Mouse (Mus musculus): Measurements from ENCODE around the gene Tfpt.
"Not testable (repeated sequence)": the region's sequence is repeated elsewhere in the genome, so short reads cannot be mapped to it uniquely, and the experiment has no call there.

Tfpt gene

DNA sequence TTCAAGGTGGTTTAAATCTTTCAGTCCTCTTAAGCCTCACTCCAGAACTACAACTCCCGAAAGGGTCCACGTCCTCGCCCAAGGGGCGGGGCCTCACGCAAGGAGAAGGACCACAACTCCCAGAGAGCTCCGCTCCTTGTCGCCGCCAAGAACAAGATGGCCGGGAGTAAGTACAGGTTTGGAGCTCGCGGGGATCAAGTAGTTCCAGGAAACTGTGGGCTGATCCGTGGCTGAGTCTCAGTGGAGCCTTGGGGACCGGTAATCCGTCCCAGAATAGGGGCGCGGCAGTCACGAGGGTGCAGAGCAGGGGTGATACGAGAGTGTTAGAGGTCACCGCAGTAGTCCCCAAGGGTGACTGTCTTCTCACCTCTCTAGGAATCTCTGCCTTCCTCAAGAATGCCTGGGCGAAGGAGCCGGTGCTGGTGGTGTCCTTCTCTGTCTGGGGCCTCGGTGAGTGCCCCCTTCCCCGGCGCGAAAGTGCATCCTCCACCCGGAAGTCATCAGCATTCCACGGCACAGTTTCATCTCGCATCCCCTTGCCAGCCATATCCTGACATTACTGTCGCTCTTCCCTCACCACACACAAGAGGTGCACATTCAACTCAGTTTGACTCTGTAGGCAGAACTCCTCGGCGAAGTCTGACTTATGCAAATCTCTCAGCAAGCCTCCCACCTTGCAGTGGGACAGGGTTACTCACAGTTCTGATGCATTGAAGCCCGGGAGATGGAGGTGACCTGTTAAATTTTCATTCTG lies 12.3 kb downstream of the Tfpt start, which contains the start of gene Ndufa3:
Gene Ndufa3 (plus strand): TSS at position 132 of the 754 bp plus-strand sequence.
- DNase-seq (ENCODE audit: extremely low spot score, low read depth, low spot score), result peak; percentile 89

DNA sequence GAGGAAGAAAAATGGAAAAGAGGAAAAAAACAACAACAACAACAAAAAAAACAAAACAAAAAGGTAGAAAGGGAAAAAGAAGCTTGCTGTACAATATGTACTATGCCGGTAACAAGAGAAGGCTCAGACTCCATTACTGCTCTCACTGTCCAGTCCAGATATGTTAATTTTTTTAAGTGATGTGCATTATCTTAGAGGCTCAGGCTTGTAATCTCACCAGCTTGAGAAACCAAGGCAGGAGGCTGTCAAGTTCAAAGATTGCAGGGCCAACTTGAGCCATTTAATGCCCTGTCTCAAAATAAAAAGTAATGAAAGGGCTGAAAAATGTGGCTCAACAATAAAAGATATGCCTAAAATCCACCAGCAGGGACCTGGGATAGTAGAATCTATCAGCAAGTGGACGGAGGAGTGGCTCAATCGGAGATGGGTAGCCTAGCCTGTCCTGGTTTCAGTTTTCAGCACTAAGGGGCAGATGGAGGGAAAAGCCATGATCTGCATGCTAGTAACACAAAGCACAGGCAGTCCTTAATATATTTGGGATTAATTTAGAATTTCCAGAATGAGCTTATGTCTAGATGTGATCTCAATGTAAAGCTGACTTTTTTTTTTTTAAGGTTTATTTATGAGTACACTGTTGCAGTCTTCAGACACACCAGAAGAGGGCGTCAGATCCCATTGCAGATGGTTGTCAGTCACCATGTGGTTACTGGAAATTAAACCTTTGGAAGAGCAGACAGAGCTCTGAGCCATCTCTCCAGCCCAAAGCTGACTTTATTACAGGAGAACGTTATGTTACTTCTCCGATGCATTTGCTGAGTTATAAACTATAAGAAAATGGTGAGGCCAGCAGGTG lies 13.1 kb downstream of the Tfpt start:
- no peak for DNase-seq (ENCODE audit: extremely low spot score, low read depth, low spot score)

DNA sequence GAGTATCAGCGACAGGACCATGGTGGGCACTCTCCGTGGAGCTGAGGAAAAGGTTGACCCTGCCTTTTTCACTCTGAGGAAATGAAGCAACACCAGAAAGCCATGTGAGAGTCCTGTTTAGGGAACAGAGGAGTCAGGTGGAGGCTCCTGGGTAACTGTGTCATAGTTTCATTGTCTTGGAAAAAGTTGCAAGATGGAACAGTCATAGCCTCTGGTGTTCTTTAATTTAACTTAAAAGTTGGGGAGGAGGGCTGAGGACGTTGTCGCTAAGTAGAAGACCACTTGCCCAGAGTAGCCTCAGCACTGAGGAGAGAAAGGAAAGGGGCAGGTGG lies 13.7 kb downstream of the Tfpt start, which contains the start of gene Oscar:
Gene Oscar (minus strand): TSS at position 101 of the 332 bp plus-strand sequence.
- DNase-seq (ENCODE audit: extremely low spot score, low read depth, low spot score), result no peak

DNA sequence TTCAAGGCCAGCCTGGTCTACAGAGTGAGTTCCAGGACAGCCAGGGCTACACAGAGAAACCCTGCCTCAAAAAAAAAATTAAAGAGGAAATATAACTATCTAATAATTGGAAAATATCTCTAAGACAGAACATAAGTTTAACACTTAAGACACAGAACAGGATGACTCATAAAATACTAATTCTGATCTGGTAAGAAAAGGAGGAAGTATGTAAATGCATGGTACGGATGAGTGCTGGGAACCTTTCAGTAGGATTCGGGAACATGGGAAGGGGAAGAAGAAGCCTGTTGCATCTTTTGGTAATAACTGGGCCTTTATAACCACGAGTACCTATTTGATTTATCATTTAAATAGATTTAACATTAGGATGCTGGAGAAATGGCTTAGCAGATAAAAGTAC lies 15.7 kb downstream of the Tfpt start:
- DNase-seq (ENCODE audit: extremely low spot score, low read depth, low spot score), result no peak

DNA sequence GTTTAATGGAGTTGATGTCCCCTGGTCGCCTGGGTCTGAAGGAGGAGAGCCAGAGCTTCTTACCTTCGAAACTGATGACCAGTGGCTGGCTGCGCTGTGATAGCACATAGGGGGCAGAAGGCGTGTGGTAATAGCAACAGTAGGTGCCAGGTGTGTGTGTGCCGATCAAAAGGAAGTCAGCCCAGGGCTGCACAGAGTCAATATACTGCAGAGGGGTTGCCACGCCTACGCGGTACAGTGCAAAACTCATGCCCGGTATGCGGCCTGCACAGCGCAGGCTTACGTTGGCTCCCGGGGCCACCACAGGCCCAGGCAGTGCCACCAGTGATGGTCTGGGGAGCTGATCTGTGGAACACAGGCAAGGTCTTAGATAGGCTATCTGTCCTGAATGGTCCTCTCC lies 18.7 kb downstream of the Tfpt start:
- no peak for DNase-seq (ENCODE audit: extremely low spot score, low read depth, low spot score)

DNA sequence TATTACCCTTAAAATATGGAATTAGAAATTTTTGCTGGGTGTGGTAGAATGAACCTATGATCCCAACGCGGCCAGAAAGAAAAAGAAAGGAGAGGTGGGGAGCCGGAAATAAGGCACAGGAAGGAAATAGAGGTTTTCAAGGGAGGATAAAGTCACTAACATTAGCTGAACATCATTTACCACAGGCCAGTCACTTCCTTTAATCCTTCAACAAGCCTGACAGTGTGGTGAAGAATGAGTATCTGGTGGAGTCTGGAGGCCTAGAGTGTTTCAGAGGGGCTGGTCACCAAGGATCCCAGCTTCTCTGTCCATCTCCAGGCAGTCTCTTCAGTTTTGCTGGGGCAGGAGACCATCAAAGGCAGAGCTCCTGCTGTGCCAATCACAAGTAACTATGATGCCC lies 19.3 kb downstream of the Tfpt start:
- DNase-seq (ENCODE audit: extremely low spot score, low read depth, low spot score), result no peak

DNA sequence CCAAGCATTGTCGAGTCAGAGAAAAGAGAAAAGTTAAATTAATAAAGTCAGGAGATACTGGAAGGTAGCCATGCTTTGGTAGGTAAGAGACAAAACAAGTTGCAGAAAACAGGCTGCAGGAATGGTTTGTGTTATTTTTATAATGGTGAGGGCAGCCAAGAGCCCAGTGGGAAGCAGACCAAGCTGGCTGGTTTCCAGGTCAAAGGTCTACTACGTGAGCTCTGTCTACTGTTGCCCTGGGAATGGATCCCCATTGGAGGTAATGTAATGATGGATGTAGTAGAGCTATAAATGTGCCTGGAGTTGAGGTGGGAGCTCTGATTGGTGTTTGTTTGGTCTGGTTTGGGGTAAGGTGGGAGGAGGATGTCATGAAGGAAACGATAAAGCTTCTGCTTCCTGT lies 20.6 kb downstream of the Tfpt start:
- no peak for DNase-seq (ENCODE audit: extremely low spot score, low read depth, low spot score)

DNA sequence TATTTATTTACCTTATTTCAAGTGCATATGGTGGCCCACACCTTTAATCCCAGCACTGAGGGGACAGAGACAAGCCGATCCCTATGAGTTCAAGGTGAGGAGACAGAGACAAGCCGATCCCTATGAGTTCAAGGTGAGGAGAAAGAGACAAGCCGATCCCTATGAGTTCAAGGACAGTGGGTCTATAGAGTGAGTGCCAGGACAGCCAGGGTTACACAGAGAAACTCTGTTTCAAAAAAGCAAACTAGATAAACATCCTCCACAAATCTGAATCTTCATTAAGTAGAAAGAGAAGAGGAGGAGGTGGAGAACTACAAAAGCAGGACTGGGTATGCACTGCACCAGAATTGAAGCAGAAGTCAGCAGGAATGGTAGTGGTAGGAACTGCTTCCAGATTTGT lies 21.1 kb downstream of the Tfpt start:
- no peak for DNase-seq (ENCODE audit: extremely low spot score, low read depth, low spot score)

DNA sequence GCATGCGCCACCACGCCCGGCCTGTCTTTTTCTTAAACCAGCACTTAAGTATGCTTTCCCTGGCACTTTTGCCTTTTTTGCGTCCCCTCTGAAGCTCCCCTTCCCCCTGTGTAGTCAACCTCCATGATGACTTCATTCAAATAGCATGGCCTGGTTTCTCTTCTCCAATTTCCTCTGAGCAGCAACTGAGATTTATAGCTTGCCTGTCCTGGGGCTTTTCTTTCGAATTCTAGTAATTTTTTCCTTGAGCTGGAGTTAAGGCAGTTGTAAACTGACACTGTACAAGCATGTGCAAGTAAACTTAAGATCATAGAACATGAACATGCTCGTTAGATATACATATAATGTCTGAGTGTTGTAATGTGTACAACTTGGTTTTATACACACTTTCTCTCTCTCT lies 22.3 kb downstream of the Tfpt start:
- no peak for DNase-seq (ENCODE audit: extremely low spot score, low read depth, low spot score)

DNA sequence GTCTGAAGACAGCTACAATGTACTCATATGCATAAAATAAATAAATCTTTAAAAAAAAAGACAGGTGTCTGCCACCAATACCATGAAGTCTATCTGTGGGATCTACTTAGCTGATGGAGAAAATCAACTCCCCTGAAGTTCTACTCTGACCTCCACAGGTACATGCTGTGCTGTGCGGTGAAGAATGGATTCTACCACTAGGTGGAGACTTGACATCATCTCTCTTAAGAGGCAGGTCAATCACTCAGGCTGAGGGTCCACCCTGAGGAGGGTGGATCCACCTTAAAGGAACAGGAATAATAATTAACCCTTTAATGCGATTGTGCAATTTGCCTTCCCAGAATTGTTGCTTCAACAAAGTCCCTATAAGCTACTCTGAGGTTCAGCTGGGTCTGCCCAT lies 22.9 kb downstream of the Tfpt start:
- DNase-seq (ENCODE audit: extremely low spot score, low read depth, low spot score), result no peak

DNA sequence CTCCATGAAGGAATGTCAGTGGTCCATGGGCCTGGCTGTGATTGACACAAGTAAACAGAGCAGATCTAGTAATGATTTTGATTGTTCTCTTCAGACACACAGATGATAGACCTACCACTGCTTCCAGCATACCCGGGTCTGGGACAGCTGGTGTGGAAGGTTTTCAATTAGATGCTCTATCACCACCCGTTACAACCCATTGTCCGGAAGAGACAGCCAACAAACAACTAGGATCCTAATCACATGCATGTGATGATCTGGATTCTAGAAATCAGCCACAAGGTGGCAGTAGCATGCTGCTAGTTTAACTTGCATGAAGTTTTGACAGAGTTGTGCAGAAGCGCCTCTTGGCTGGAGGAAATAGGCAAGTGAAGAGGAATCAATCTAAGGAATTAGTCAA lies 28.6 kb downstream of the Tfpt start:
- DNase-seq (ENCODE audit: extremely low spot score, low read depth, low spot score), result peak; percentile 69

DNA sequence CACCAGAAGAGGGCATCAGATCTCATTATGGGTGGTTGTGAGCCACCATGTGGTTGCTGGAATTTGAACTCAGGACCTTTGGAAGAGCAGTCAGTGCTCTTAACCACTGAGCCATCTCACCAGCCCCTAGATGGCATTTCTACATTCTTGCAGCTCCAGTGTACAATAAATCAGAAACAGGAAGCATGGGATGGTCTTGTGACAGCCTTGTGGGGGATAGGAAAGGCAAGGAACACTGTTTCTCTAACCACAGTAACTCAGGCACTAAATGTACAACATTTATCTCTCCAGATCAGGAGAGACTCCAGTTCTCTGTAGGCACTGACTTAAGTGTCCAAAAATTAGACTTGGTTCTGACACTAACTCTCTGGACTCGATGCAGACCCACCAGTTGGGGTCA lies 32.0 kb downstream of the Tfpt start:
- not testable (repeated sequence) for DNase-seq (ENCODE audit: extremely low spot score, low read depth, low spot score)

DNA sequence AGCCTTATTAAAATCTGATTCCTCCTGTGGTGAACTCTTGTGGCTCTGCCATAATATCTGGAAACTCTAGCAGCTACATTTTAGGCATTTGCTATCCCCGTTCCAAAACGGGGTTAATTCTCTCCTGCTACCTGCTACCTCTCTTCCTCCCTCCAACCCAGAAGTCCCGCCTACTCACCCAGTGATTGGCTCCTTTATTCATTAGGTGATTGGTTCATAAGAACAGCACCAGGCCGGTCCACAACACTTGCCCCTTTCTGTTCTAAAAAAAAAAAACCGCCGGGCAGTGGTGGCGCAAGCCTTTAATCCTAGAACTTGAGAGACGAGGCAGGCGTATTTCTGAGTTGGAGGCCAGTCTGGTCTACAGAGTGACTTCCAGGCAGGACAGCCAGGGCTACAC lies 34.6 kb downstream of the Tfpt start:
- no peak for DNase-seq (ENCODE audit: extremely low spot score, low read depth, low spot score)

DNA sequence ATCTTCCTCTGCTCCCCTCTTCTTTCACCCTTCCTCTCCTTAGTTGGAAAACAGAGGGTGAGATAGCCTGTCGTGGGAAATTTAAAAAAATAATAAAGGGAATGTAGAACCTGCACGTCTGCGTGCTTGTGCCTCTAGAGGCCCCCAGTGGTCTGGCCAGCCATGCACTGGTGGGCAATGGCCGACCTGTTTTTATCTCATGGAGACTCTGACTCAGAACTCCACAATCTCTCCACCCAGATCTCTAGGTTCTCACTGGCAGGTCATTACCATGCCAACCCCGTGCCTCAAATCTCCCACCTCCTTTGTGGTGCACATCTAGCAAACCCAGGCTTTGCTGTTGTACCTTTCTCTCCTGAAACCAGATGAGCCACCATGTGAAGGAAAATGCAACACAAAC lies 35.0 kb downstream of the Tfpt start:
- no peak for DNase-seq (ENCODE audit: extremely low spot score, low read depth, low spot score)

DNA sequence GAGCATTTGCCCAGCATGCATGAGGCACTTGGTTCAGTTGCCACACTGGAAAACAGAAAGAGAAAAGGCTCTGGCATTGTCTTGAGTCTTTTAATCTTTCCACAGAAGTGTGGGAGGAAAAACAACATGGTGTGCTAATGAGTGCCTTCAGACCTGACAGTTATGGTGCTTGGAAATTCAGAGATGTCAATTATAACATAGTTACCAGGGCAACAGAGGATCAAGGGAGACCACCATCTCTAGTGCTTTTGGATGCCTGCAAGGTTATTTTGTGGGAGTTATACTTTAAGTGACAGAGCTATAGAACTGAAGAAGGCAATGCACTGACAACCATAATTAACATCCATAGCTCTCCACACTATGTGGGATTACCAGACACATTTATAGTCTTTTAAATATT lies 35.9 kb downstream of the Tfpt start:
- DNase-seq (ENCODE audit: extremely low spot score, low read depth, low spot score), result no peak

DNA sequence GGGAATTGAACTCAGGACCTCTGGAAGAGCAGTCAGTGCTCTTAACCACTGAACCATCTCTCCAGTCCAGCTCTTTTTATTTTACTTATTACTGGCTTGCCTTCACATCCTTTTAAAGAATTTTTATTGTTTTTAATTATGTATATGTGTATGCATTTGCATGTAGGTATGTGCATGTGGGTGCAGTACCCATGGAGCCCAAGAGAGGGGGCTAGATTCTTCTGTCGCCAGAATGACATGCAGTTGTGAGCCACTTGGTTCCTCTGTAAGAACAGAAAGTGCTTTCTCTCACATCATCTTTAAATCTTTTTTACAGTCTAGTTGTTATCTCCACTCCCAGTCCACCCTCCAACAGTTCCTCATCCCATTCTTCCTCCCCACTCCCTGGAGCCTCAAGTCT lies 38.2 kb downstream of the Tfpt start:
- no peak for DNase-seq (ENCODE audit: extremely low spot score, low read depth, low spot score)

DNA sequence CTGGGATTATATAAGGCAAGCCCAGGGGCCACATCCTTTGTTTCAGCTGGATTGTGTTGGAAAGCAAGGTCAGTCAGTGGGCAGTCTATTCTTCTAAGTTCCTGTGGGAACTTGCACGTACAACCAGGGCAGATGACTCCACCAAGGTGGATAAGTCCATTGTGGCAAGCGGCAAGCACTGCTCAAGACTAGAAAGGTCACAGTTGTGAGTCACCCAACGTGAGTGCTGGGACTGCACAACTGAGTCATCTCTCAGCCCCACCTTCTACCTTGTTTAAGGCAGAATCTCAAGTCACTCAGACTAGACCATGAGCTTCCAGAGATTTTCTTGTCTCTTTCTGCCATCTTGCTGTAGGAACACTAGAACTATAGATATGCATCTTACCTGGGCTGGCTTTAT lies 39.2 kb downstream of the Tfpt start:
- no peak for DNase-seq (ENCODE audit: extremely low spot score, low read depth, low spot score)

DNA sequence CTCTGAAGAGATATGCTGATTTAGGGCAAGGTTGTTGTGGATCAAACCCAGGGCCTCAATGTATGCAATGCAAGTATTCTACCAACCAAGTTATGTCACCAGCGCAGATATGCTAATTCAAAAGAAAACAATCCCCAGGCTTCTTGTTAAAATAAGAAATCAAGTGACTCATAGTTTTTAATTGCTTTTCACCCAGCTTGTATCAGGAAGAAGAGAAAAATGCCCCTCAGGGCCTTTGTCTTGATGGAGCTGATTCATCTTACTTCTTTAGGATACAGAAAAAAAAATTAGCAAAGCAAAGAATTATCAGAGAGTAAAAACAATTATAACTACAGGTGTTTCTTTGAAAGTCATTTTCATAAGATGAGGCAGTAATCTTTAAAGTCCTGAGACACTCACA lies 42.4 kb downstream of the Tfpt start:
- DNase-seq (ENCODE audit: extremely low spot score, low read depth, low spot score), result no peak

DNA sequence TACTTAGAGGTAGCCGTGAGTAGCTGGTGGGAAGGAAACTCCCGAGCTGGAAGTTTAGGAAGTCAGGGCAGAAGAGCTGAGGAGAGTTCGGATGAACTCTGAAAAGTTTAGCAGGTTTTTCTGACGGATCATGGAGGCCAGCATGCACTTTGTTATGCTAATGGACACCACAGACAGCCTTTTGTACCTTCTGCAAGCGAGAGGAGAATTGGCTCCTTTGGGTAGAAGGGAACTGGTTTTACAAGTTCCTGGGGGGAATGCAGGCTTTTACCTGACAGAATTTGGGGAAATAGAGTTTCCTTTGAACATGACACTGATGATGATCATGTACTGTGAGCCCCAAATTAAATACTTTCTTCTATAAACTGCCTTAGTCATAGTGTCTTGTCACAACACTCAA lies 43.5 kb downstream of the Tfpt start:
- DNase-seq (ENCODE audit: extremely low spot score, low read depth, low spot score), result no peak

DNA sequence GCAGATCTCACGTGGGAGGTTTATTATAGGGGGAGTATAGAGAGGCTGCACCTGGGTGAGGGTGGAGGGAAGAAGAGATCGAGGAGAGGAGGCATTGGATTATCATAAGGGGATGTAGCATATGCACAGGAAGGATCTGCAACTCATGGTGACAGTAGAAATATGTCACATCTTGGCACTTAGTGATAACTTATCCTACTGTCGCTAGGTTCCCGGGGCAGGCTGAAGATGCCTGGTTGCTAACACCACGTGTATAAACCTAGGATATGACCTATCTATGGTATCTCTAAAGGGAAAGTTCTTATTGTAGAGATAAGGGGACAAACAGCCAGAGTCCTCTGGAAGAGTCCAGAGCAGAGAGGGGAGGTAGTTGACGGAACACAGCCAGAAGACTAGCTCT lies 44.0 kb downstream of the Tfpt start:
- DNase-seq (ENCODE audit: extremely low spot score, low read depth, low spot score), result no peak

DNA sequence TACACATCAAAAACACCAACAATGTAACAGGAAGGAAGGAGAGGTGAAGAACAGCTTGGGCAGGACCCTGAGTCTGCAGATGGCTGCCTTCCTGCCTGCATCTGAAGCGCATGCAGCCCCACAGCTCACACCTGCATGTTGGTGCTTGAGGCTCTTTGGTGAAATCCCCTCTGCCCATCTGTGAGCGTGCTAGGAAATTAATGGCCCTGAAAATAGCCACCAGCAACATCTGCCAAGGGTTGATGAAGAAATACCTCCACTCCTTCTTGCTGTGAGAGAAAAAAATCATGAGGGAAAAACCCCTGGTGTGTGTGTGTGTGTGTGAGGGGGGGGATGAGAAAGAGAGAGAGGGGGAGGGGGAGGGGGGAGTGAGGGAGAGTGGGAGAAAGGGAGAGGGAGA lies 49.7 kb downstream of the Tfpt start:
- DNase-seq (ENCODE audit: extremely low spot score, low read depth, low spot score), result no peak

DNA sequence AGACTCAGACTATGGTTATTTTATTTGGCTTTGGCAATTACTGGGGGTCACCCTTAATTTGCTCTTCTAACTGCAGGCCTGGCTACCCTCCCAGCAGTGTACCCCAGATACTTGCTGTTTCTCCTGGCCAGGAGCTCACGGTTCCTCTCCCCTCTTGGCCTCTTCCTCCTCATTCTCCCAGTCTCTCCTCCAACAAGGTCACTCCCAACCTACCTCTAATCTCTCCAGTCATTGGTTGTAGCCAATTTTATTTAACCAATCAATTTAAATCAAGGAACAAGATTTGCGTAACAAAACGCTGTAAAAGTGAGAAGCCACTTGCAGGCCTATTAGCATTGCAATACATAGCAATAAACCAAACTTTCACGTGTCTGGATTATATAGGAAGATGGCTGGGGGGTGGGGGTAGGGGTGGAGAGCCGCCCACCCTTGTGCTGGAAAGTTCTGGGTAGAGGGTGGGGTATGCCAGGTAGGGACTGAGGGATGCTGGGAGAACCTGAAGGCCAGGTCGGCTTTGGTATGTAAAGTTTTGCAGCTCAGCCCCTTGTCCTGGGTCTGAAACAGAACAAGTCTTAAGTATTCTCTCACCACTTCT lies 50.7 kb downstream of the Tfpt start:
- no peak for DNase-seq (ENCODE audit: extremely low spot score, low read depth, low spot score)
